Mouse (Mus musculus) CH12.LX (cell line): ENCODE results near the gene Miip. TPM values are rescaled to one million over a fixed set of nuclear protein-coding genes. Genes with fewer than 3 reads are reported as not detected.

Source experiments
- DNase-seq: peaks from one replicate; pipeline ENCODE4 v3.0.0-alpha.2; 2013; ENCODE audit errors: extremely low read depth
- H3K27ac ChIP-seq: 2 replicates; pipeline ENCODE4 v1.5.1; 2012; ENCODE audit warnings: low read depth, mild to moderate bottlenecking, control low read depth, moderate library complexity; ENCODE audit not compliant: insufficient read depth
- H3K27me3 ChIP-seq: replicated peaks from 2 replicates; pipeline ENCODE3; 2012; ENCODE audit warnings: inconsistent platforms
- H3K36me3 ChIP-seq, 2 experiments: replicated peaks in 1 of 2; 2 replicates each; pipeline versions ENCODE3 to v1.6.1; 2012; ENCODE audit warnings: inconsistent platforms in 1 of 2, low read length in 1 of 2, mild to moderate bottlenecking in 1 of 2, mixed read lengths in 1 of 2, moderate library complexity in 1 of 2; ENCODE audit not compliant: control insufficient read depth in 1 of 2, insufficient read depth in 1 of 2
- H3K4me1 ChIP-seq, 2 experiments: 2 replicates each; pipeline ENCODE4 v1.6.1; 2012; ENCODE audit warnings: inconsistent platforms in 1 of 2, moderate library complexity in 1 of 2; ENCODE audit not compliant: insufficient read depth in 2 of 2, control insufficient read depth in 1 of 2
- H3K4me2 ChIP-seq: 2 replicates; pipeline ENCODE4 v1.6.1; 2012; ENCODE audit warnings: low read depth, mild to moderate bottlenecking, control low read depth; ENCODE audit not compliant: poor library complexity, insufficient read depth, severe bottlenecking
- H3K4me3 ChIP-seq, 3 experiments: fragments of 150-350 bp in 1 of 3; sonication (generic) in 1 of 3; replicated peaks in 1 of 3; 2 replicates each; pipeline versions ENCODE3 to v1.5.1; 2011 to 2012; ENCODE audit warnings: low read depth in 2 of 3, low read length in 2 of 3, mild to moderate bottlenecking in 2 of 3, moderate library complexity in 2 of 3, control low read depth in 1 of 3, improper control_type of control experiment in 1 of 3, inconsistent platforms in 1 of 3, mixed read lengths in 1 of 3; ENCODE audit not compliant: poor library complexity in 1 of 3
- H3K79me2 ChIP-seq: replicated peaks from 2 replicates; pipeline ENCODE4 v1.6.1; 2012; ENCODE audit warnings: mild to moderate bottlenecking, moderate library complexity; ENCODE audit not compliant: control insufficient read depth, poor library complexity, insufficient read depth, severe bottlenecking; ENCODE audit errors: extremely low read depth
- H3K9ac ChIP-seq: 2 replicates; pipeline ENCODE4 v1.6.1; 2012; ENCODE audit warnings: low read depth, mild to moderate bottlenecking, control low read depth, moderate library complexity; ENCODE audit not compliant: insufficient read depth
- H3K9me3 ChIP-seq: replicated peaks from 2 replicates; pipeline ENCODE3; 2012; ENCODE audit warnings: low read length, inconsistent platforms, mixed read lengths
- BHLHE40 ChIP-seq: IDR thresholded peaks from 2 replicates; pipeline ENCODE4 v1.6.1; 2011; ENCODE audit warnings: mild to moderate bottlenecking, low read depth, low read length, improper control_type of control experiment
- ELF1 ChIP-seq: IDR thresholded peaks from 2 replicates; pipeline ENCODE4 v1.6.1; 2014; ENCODE audit warnings: low read depth, mild to moderate bottlenecking, inconsistent platforms, low read length, improper control_type of control experiment
- KAT2A ChIP-seq: IDR thresholded peaks from 2 replicates; pipeline ENCODE4 v1.6.1; 2012; ENCODE audit warnings: low read length, improper control_type of control experiment, inconsistent platforms; ENCODE audit not compliant: insufficient replicate concordance
- MAX ChIP-seq: IDR thresholded peaks from 2 replicates; pipeline ENCODE4 v1.6.1; 2011; ENCODE audit warnings: low read length, improper control_type of control experiment
- MXI1 ChIP-seq: IDR thresholded peaks from 2 replicates; pipeline ENCODE4 v1.6.1; 2011; ENCODE audit warnings: mild to moderate bottlenecking, low read depth, low read length, improper control_type of control experiment
- MYC ChIP-seq: IDR thresholded peaks from 2 replicates; pipeline ENCODE4 v1.6.1; 2011; ENCODE audit warnings: low read depth, mild to moderate bottlenecking, improper control_type of control experiment, low read length
- POLR2AphosphoS2 ChIP-seq: IDR thresholded peaks from 2 replicates; pipeline ENCODE4 v1.6.1; 2011; ENCODE audit warnings: low read depth, low read length, improper control_type of control experiment
- RAD21 ChIP-seq: IDR thresholded peaks from 2 replicates; pipeline ENCODE4 v1.6.1; 2011; ENCODE audit warnings: low read depth, mild to moderate bottlenecking, low read length, improper control_type of control experiment, moderate library complexity
- SMC3 ChIP-seq: IDR thresholded peaks from 2 replicates; pipeline ENCODE4 v1.6.1; 2011; ENCODE audit warnings: low read depth, low read length, improper control_type of control experiment
- TCF12 ChIP-seq: IDR thresholded peaks from 2 replicates; pipeline ENCODE4 v1.6.1; 2014; ENCODE audit warnings: low read depth, mild to moderate bottlenecking, inconsistent platforms, low read length, improper control_type of control experiment
- UBTF ChIP-seq: IDR thresholded peaks from 2 replicates; pipeline ENCODE4 v1.6.1; 2012; ENCODE audit warnings: low read depth, mild to moderate bottlenecking, inconsistent platforms, low read length, improper control_type of control experiment, moderate library complexity
- USF1 ChIP-seq: IDR thresholded peaks from 2 replicates; pipeline ENCODE4 v1.6.1; 2014; ENCODE audit warnings: low read depth, mild to moderate bottlenecking, inconsistent platforms, low read length, improper control_type of control experiment
- USF2 ChIP-seq: conservative IDR thresholded peaks from 2 replicates; pipeline ENCODE4 v1.6.1; 2011; ENCODE audit warnings: low read depth, low read length, improper control_type of control experiment
- ZC3H11A ChIP-seq: IDR thresholded peaks from 2 replicates; pipeline ENCODE4 v1.6.1; 2012; ENCODE audit warnings: low read depth, mild to moderate bottlenecking, inconsistent platforms, low read length, improper control_type of control experiment
- dilution Hi-C: fragments of 300-500 bp; cut with MboI; formaldehyde crosslinking; loops from 2 replicates; pipeline ENCODE4 v1.14.3; 2020; ENCODE audit warnings: low sequenced_read_pairs; ENCODE audit not compliant: extremely low pct_unique_long_range_greater_than_20kb, extremely low pct_ligation_motif_present
- in situ Hi-C: fragments of 300-500 bp; cut with MboI; formaldehyde crosslinking; loops from 3 replicates; pipeline ENCODE4 v1.14.3; 2019; ENCODE audit warnings: low sequenced_read_pairs, low pct_ligation_motif_present, low pct_unique_long_range_greater_than_20kb, mixed read lengths
- polyA plus RNA-seq: library from polyadenylated mRNA; unstranded; fragments of >175 nt; gene quantifications from 2 replicates; pipeline ENCODE4 v1.2.1, GENCODE M21; 2012; ENCODE audit warnings: low read depth; ENCODE audit not compliant: insufficient read length
- total RNA-seq, 2 experiments: library from RNA; depleted of rRNA; stranded (reverse); fragments of 300-350 nt in 1 of 2; fragments of >200 nt in 1 of 2; gene quantifications; 2 replicates each; pipeline ENCODE4 v1.2.3; 2012 to 2014

Gene Miip
- total and polyA plus RNA-seq, 3 experiments = 31.5 to 58.8 (median 46.6) TPM

GRCm38 (mm10) chr4:147900452-147900851 lies 31.8 kb upstream of the Miip start:
- Histone ChIP-seq H3K9ac (no peak overlapping the region), H3K4me1 (peaks cover 7 to 15% of the 10 kb centered on the region in 2 experiments), H3K27me3 (no peaks in the 10 kb centered on the region), H3K4me3 (no peak overlapping the region), H3K79me2 (peaks cover 4% of the 10 kb centered on the region; the same call in 1 of the 2 replicates), H3K9me3 (no peaks in the 10 kb centered on the region), H3K4me2 (no peak overlapping the region), H3K36me3 (peaks cover 53 to 78% of the 10 kb centered on the region in 2 experiments), H3K27ac (no peak overlapping the region)
- in situ Hi-C loops (no loop called here), dilution Hi-C loops (no loop called here)
- no peak for DNase-seq
- TF ChIP-seq TCF12 (no peak), MAX (no peak), SMC3 (no peak), UBTF (no peak), ELF1 (no peak), RAD21 (no peak)

GRCm38 (mm10) chr4:147897348-147897747 lies 28.7 kb upstream of the Miip start:
- Histone ChIP-seq H3K36me3 (peaks cover 63 to 92% of the 10 kb centered on the region in 2 experiments), H3K27ac (no peak overlapping the region), H3K4me1 (no peaks in the 10 kb centered on the region), H3K4me2 (no peak overlapping the region), H3K9me3 (no peaks in the 10 kb centered on the region), H3K79me2 (no peaks in the 10 kb centered on the region), H3K27me3 (no peaks in the 10 kb centered on the region), H3K9ac (no peak overlapping the region), H3K4me3 (no peak overlapping the region)
- no peak for TF ChIP-seq SMC3
- in situ Hi-C loops = no loop called here
- DNase-seq = no peak
- dilution Hi-C loops = no loop called here

GRCm38 (mm10) chr4:147896411-147896810 lies 27.8 kb upstream of the Miip start:
- Histone ChIP-seq H3K27me3 (no peaks in the 10 kb centered on the region), H3K4me2 (no peak overlapping the region), H3K36me3 (peaks cover 63 to 93% of the 10 kb centered on the region in 2 experiments), H3K4me3 (no peak overlapping the region), H3K9me3 (no peaks in the 10 kb centered on the region), H3K9ac (no peak overlapping the region), H3K27ac (no peak overlapping the region), H3K79me2 (no peaks in the 10 kb centered on the region), H3K4me1 (no peaks in the 10 kb centered on the region)
- dilution Hi-C loops (no loop called here), in situ Hi-C loops (no loop called here)
- no peak for DNase-seq
- no peak for TF ChIP-seq POLR2AphosphoS2
- TF ChIP-seq USF2 = no peak
- no peak for TF ChIP-seq MXI1
- TF ChIP-seq ZC3H11A = no peak
- no peak for TF ChIP-seq USF1
- no peak for TF ChIP-seq MYC
- TF ChIP-seq BHLHE40 = no peak
- TF ChIP-seq KAT2A = no peak
- TF ChIP-seq, all 38 proteins: peak for 0
